Mouse (Mus musculus): ENCODE results near the gene Gm20388. TPM values are rescaled to one million over a fixed set of nuclear protein-coding genes. Genes with fewer than 3 reads are reported as not detected.

Gene Gm20388
- polyA plus RNA-seq, 1 experiment from 2014 or later: not detected

DNA sequence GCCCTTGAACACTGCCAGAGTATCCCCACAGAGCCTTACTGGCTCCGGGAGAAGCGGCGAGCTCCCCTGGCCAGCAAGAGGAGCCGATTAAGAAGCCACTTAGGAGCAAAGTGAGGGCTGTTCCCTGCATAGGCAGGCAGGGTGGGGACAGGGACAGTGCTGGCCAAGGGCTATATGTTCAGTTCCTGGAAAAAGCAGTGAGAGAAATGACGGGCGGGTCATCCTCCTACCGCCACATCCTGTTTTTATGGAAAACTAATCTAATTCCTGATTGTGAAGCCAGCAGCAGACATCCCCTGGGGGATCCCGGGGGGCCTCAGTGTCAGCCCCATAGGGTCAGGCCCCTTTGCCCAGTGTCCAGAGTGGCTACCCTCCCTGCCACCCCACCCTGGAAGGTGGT, 2620.7 kb downstream of the Gm20388 start:
- no peak for ATAC-seq (ENCODE audit: insufficient number of reproducible peaks, insufficient read depth, low FRiP score, low read depth)
- Histone ChIP-seq H3K27me3 (ENCODE audit: control insufficient read depth, insufficient read depth, low read length) (no peaks in the 10 kb centered on the region), H3K9ac (ENCODE audit: low read length) (peak overlapping the region; percentile 22; the same call in 1 of the 2 replicates), H3K4me1 (ENCODE audit: control insufficient read depth in 2 of 2, insufficient read depth in 2 of 2, low read length in 2 of 2) (peaks cover 20 to 37% of the 10 kb centered on the region in 2 experiments), H3K4me3 (ENCODE audit: control insufficient read depth in 1 of 2, insufficient read depth in 1 of 2, low read depth in 1 of 2, low read length in 2 of 2) (no peak overlapping the region), H3K9me3 (ENCODE audit: control insufficient read depth, low read length) (no peaks in the 10 kb centered on the region), H3K36me3 (ENCODE audit: control insufficient read depth, insufficient read depth, low read length) (no peaks in the 10 kb centered on the region), H3K4me2 (ENCODE audit: low read length) (no peak overlapping the region; the same call in 1 of the 2 replicates), H3K27ac (replicated peaks in 1 of 2; ENCODE audit: control insufficient read depth in 1 of 2, insufficient read depth in 1 of 2, low read depth in 2 of 2, low read length in 2 of 2) (peak overlapping the region; percentile 65 to 73)
- WGBS: 54% methylated on average over 8 of the region's 8 CpGs

DNA sequence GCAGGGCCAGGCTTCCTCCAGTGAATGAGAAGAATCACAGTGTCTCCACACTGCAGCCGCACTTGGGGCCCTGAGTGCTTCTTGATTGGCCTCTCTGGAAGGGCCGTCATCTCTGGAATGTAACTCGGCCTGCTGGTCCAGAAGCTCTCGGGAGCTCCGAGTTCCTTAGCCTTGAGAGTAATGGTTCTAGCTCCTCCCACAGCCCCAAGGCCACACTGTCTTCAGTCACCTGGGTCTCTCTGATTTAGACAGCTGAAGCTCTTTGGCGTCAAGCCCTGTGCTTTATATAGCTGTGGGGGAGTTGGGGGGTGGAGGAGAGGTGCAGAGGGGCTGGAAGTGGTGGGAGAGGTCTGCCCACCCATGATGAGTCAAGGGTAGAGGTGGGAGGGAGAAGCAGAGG, 2626.4 kb downstream of the Gm20388 start:
- WGBS: 8% methylated on average over 6 of the region's 6 CpGs
- no peaks in the 10 kb centered on the region for H3K27me3 ChIP-seq (ENCODE audit: control insufficient read depth, insufficient read depth, low read length)
- H3K9me3 ChIP-seq (ENCODE audit: control insufficient read depth, low read length): no peaks in the 10 kb centered on the region
- H3K4me2 ChIP-seq (ENCODE audit: low read length): peak overlapping the region; percentile 38
- ATAC-seq (ENCODE audit: insufficient number of reproducible peaks, insufficient read depth, low FRiP score, low read depth): peak; percentile 40; the same call in 1 of the 2 replicates
- no peak overlapping the region for H3K4me3 ChIP-seq (ENCODE audit: control insufficient read depth in 1 of 2, insufficient read depth in 1 of 2, low read depth in 1 of 2, low read length in 2 of 2)
- H3K27ac ChIP-seq (replicated peaks in 1 of 2; ENCODE audit: control insufficient read depth in 1 of 2, insufficient read depth in 1 of 2, low read depth in 2 of 2, low read length in 2 of 2): peak overlapping the region; percentile 58 to 76
- 0 out of 2 replicates have a peak, but pooled peaks cover 2% of the 10 kb centered on the region for H3K36me3 ChIP-seq (ENCODE audit: control insufficient read depth, insufficient read depth, low read length)
- H3K9ac ChIP-seq (ENCODE audit: low read length): peak overlapping the region; percentile 45
- H3K4me1 ChIP-seq (ENCODE audit: control insufficient read depth in 2 of 2, insufficient read depth in 2 of 2, low read length in 2 of 2): peaks cover 17 to 27% of the 10 kb centered on the region in 2 experiments

DNA sequence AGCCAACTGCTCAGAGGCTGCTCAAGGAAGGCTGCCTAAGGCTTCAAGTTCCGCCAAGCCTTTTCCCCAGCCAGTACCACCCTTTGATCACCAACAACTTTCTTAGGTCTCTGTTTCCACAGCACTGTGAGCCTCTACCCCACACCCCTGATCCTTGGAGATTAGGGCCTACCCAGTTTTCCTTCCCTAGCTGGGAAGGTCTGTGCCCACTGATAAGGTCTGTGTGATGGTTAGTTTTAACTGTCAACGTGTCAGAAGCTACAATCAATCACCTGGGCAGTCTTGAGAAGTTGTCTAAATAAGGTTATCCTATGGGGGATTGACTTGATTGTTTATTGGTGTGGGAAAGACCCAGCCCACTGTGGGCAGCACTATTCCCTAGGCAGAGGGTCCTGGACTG, 2627.2 kb downstream of the Gm20388 start:
- H3K36me3 ChIP-seq (ENCODE audit: control insufficient read depth, insufficient read depth, low read length): 0 out of 2 replicates have a peak, but pooled peaks cover 2% of the 10 kb centered on the region
- no peak for ATAC-seq (ENCODE audit: insufficient number of reproducible peaks, insufficient read depth, low FRiP score, low read depth)
- no peak overlapping the region for H3K4me2 ChIP-seq (ENCODE audit: low read length)
- peak overlapping the region; percentile 58 to 76; a peak in 3 of 4 replicates for H3K27ac ChIP-seq (replicated peaks in 1 of 2; ENCODE audit: control insufficient read depth in 1 of 2, insufficient read depth in 1 of 2, low read depth in 2 of 2, low read length in 2 of 2)
- H3K4me3 ChIP-seq (ENCODE audit: control insufficient read depth in 1 of 2, insufficient read depth in 1 of 2, low read depth in 1 of 2, low read length in 2 of 2): no peak overlapping the region
- H3K9me3 ChIP-seq (ENCODE audit: control insufficient read depth, low read length): no peaks in the 10 kb centered on the region
- H3K27me3 ChIP-seq (ENCODE audit: control insufficient read depth, insufficient read depth, low read length): no peaks in the 10 kb centered on the region
- peaks cover 15 to 27% of the 10 kb centered on the region in 2 experiments for H3K4me1 ChIP-seq (ENCODE audit: control insufficient read depth in 2 of 2, insufficient read depth in 2 of 2, low read length in 2 of 2)
- WGBS: 63% methylated on average over 2 of the region's 2 CpGs
- H3K9ac ChIP-seq (ENCODE audit: low read length): no peak overlapping the region

DNA sequence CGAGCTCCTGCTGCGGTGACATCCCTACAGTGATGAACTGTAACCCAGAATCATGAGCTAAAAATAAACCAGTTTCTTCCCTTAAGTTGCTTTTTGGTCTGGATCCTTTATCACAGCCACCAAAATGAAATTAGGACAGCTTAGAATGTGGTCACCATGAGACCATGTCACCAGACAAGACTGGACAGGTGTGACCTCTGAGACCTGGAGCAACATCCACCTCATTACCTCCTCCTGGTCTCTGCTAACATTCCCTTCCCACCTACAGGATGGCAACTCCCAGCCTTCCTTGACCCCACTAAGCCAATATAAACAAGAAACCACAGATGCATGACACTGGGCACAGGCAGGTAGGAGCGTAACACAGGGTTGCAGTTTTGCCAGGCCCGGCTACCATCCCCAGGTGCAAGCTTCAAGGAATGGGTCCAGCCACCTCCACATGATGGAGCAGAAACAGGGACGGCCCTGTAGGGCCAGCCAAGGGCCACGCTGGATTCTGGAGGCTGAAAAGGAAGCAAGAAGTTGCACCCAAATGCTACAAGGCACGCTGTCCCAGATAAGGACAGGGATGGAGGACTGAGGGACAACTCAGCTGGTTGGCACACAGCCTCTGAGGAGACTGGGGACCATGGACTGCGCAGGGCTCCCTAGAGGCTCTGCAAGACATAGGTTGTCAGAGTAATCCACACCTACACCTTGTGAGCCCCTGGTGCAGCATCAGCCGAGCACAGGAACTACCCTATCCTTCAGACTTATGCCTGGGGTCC, 2627.9 kb downstream of the Gm20388 start:
- peaks cover 13 to 23% of the 10 kb centered on the region in 2 experiments for H3K4me1 ChIP-seq (ENCODE audit: control insufficient read depth in 2 of 2, insufficient read depth in 2 of 2, low read length in 2 of 2)
- WGBS: 83% methylated on average over 9 of the region's 9 CpGs
- no peak overlapping the region for H3K27ac ChIP-seq (replicated peaks in 1 of 2; ENCODE audit: control insufficient read depth in 1 of 2, insufficient read depth in 1 of 2, low read depth in 2 of 2, low read length in 2 of 2)
- H3K4me2 ChIP-seq (ENCODE audit: low read length): no peak overlapping the region
- H3K9ac ChIP-seq (ENCODE audit: low read length): no peak overlapping the region
- no peaks in the 10 kb centered on the region for H3K27me3 ChIP-seq (ENCODE audit: control insufficient read depth, insufficient read depth, low read length)
- H3K36me3 ChIP-seq (ENCODE audit: control insufficient read depth, insufficient read depth, low read length): 0 out of 2 replicates have a peak, but pooled peaks cover 2% of the 10 kb centered on the region
- ATAC-seq (ENCODE audit: insufficient number of reproducible peaks, insufficient read depth, low FRiP score, low read depth): no peak
- H3K9me3 ChIP-seq (ENCODE audit: control insufficient read depth, low read length): no peaks in the 10 kb centered on the region
- no peak overlapping the region for H3K4me3 ChIP-seq (ENCODE audit: control insufficient read depth in 1 of 2, insufficient read depth in 1 of 2, low read depth in 1 of 2, low read length in 2 of 2)

DNA sequence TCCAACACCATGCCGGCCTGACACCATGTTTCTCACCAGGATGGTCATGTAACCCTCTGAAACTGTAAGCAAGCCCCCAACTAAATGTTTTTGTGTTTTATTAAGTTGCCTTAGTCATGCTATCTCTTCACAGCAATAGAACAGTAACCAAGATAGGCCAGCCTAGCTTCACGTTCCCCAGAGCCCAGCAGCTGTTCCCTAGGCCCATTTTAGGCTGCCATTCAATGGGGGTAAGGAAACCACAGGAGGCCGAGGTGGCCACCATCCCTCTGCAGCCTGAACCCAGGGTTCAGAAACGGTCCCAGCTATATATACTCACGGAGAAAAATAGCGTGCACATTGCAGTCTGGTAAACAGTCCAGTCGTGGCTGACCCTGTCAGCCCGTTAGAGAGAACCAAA, 2633.5 kb downstream of the Gm20388 start:
- Histone ChIP-seq H3K27ac (replicated peaks in 1 of 2; ENCODE audit: control insufficient read depth in 1 of 2, insufficient read depth in 1 of 2, low read depth in 2 of 2, low read length in 2 of 2) (no peak overlapping the region), H3K9me3 (ENCODE audit: control insufficient read depth, low read length) (no peaks in the 10 kb centered on the region), H3K9ac (ENCODE audit: low read length) (no peak overlapping the region), H3K36me3 (ENCODE audit: control insufficient read depth, insufficient read depth, low read length) (0 out of 2 replicates have a peak, but pooled peaks cover 2% of the 10 kb centered on the region), H3K4me3 (ENCODE audit: control insufficient read depth in 1 of 2, insufficient read depth in 1 of 2, low read depth in 1 of 2, low read length in 2 of 2) (no peak overlapping the region), H3K4me1 (ENCODE audit: control insufficient read depth in 2 of 2, insufficient read depth in 2 of 2, low read length in 2 of 2) (peaks cover 28 to 34% of the 10 kb centered on the region in 2 experiments), H3K27me3 (ENCODE audit: control insufficient read depth, insufficient read depth, low read length) (no peaks in the 10 kb centered on the region), H3K4me2 (ENCODE audit: low read length) (no peak overlapping the region)
- WGBS: 86% methylated on average over 8 of the region's 8 CpGs
- no peak for ATAC-seq (ENCODE audit: insufficient number of reproducible peaks, insufficient read depth, low FRiP score, low read depth)

DNA sequence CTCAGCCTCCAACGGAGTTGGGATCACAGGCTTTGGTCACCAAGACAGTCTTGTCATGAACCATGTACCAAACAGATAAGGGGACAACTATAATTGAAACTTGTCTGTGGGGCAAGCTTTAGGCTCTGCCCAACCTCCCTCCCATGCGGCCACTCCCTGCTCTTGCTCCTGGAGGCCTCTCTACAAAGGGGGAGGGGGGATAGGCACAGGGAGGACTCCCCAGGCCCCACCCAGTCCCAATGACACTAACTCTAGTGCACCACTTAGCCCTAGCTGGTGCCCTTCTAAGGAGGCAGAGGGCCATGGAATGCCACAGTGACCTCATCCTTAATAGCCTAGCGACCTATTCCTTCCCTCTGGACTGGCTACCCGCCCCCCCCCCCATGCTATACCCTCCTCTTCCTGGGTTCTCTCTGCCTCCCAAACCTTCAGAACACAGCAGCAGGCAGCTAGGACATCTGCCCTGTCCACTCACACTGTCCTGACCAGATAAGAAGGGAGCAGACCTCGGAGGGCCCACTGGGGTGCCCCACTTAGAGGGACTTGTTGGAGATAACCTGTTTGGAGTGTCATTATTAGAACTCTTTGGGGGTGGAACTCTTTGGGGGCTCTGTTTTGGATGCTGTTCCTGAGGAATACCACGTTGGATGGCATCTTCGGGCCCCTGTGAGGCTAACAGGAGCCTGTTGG, 2635.6 kb downstream of the Gm20388 start:
- no peaks in the 10 kb centered on the region for H3K36me3 ChIP-seq (ENCODE audit: control insufficient read depth, insufficient read depth, low read length)
- no peak; the same call in 1 of the 2 replicates for ATAC-seq (ENCODE audit: insufficient number of reproducible peaks, insufficient read depth, low FRiP score, low read depth)
- no peak overlapping the region for H3K4me3 ChIP-seq (ENCODE audit: control insufficient read depth in 1 of 2, insufficient read depth in 1 of 2, low read depth in 1 of 2, low read length in 2 of 2)
- 40% methylated on average over 7 of the region's 7 CpGs for WGBS
- H3K9ac ChIP-seq (ENCODE audit: low read length): peak overlapping the region; percentile 47; the same call in 1 of the 2 replicates
- no peaks in the 10 kb centered on the region for H3K9me3 ChIP-seq (ENCODE audit: control insufficient read depth, low read length)
- no peaks in the 10 kb centered on the region for H3K27me3 ChIP-seq (ENCODE audit: control insufficient read depth, insufficient read depth, low read length)
- H3K27ac ChIP-seq (replicated peaks in 1 of 2; ENCODE audit: control insufficient read depth in 1 of 2, insufficient read depth in 1 of 2, low read depth in 2 of 2, low read length in 2 of 2): peak overlapping the region in 1 of 2 experiments; percentile 68; a peak in 2 of 4 replicates
- H3K4me1 ChIP-seq (ENCODE audit: control insufficient read depth in 2 of 2, insufficient read depth in 2 of 2, low read length in 2 of 2): peaks cover 32 to 44% of the 10 kb centered on the region in 2 experiments
- peak overlapping the region; percentile 92 for H3K4me2 ChIP-seq (ENCODE audit: low read length)

DNA sequence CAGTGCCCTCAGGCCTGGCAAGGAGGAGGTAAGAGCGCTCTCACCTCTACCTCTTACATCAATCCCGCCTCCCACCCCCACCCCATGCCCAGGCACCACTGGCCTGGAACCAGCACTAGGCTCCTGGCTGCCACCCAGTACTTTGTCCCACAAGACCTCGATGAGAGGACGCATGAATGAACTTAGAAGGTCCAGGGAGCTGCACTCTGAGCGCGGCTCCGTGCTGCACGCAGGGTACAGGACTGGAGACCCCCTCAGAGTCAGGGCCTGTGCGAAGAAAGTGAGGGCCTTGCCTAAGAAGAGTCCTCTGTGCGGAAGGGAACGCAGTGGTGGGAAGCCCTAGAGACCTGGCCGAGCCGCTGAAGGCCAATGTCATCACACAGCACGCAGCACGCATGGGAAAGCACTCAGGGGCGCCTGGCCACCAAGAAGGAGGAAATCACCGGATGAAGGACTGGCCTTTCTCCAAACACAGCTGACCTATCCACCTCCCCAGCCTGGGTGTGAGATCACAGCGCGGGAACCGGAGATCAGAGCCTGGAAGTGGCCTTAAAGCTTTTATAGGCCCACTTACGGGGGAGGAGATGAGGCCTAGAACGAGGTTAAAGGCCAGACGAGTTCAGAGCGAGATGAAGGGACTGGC, 2636.3 kb downstream of the Gm20388 start:
- WGBS: 47% methylated on average over 24 of the region's 24 CpGs
- Histone ChIP-seq H3K9me3 (ENCODE audit: control insufficient read depth, low read length) (no peaks in the 10 kb centered on the region), H3K4me2 (ENCODE audit: low read length) (peak overlapping the region; percentile 92), H3K36me3 (ENCODE audit: control insufficient read depth, insufficient read depth, low read length) (no peaks in the 10 kb centered on the region), H3K4me3 (ENCODE audit: control insufficient read depth in 1 of 2, insufficient read depth in 1 of 2, low read depth in 1 of 2, low read length in 2 of 2) (0 out of 4 replicates have a peak overlapping the region, but pooled peaks of 1 of the 2 experiments have one; percentile 1), H3K27ac (replicated peaks in 1 of 2; ENCODE audit: control insufficient read depth in 1 of 2, insufficient read depth in 1 of 2, low read depth in 2 of 2, low read length in 2 of 2) (peak overlapping the region; percentile 68 to 69), H3K27me3 (ENCODE audit: control insufficient read depth, insufficient read depth, low read length) (no peaks in the 10 kb centered on the region), H3K9ac (ENCODE audit: low read length) (peak overlapping the region; percentile 47; the same call in 1 of the 2 replicates), H3K4me1 (ENCODE audit: control insufficient read depth in 2 of 2, insufficient read depth in 2 of 2, low read length in 2 of 2) (peaks cover 32 to 46% of the 10 kb centered on the region in 2 experiments)
- no peak for ATAC-seq (ENCODE audit: insufficient number of reproducible peaks, insufficient read depth, low FRiP score, low read depth)

Measured in heart, embryonic 14.5 days (tissue).